Mouse (Mus musculus): ENCODE data around the gene Rxfp4. TPM values are rescaled to one million over a fixed set of nuclear protein-coding genes. Genes with fewer than 3 reads are reported as not detected.
A peak's percentile ranks its signal among the peaks of the same experiment; 100 is the strongest.
"Not testable (repeated sequence)": the region's sequence is repeated elsewhere in the genome, so short reads cannot be mapped to it uniquely, and the experiment has no call there.

Rxfp4 gene
- polyA plus RNA-seq, 1 experiment from 2014 or later, result not detected

GRCm38 (mm10) chr3:88614418-88614817 is 38.5 kb downstream of the Rxfp4 start:
- no peaks in the 10 kb centered on the region for H3K4me1 ChIP-seq (ENCODE audit: control insufficient read depth, insufficient read depth, low read length)
- ATAC-seq (ENCODE audit: insufficient read depth, low FRiP score, low TSS enrichment), result no peak
- H3K27me3 ChIP-seq (ENCODE audit: control insufficient read depth, insufficient read depth, low read length), result no peaks in the 10 kb centered on the region
- no peak overlapping the region for H3K4me2 ChIP-seq (ENCODE audit: low read depth)
- no peak for DNase-seq (ENCODE audit: low spot score)
- H3K36me3 ChIP-seq (ENCODE audit: control insufficient read depth, insufficient read depth, low read length), result no peaks in the 10 kb centered on the region
- no peak overlapping the region for H3K27ac ChIP-seq (ENCODE audit: low read depth, low read length)
- H3K9me3 ChIP-seq (ENCODE audit: control insufficient read depth, low read length), result no peaks in the 10 kb centered on the region
- WGBS, result 83% methylated on average over 8 of the region's 8 CpGs
- no peak overlapping the region for H3K4me3 ChIP-seq (ENCODE audit: low read depth, low read length)
- H3K9ac ChIP-seq (ENCODE audit: low read length), result no peak overlapping the region

GRCm38 (mm10) chr3:88609066-88609465 is 43.9 kb downstream of the Rxfp4 start:
- Histone ChIP-seq H3K4me3 (ENCODE audit: low read depth, low read length) (no peak overlapping the region), H3K27ac (ENCODE audit: low read depth, low read length) (no peak overlapping the region), H3K27me3 (ENCODE audit: control insufficient read depth, insufficient read depth, low read length) (no peaks in the 10 kb centered on the region), H3K9ac (ENCODE audit: low read length) (no peak overlapping the region), H3K4me1 (ENCODE audit: control insufficient read depth, insufficient read depth, low read length) (no peaks in the 10 kb centered on the region; the same call in 1 of the 2 replicates), H3K4me2 (ENCODE audit: low read depth) (no peak overlapping the region), H3K36me3 (ENCODE audit: control insufficient read depth, insufficient read depth, low read length) (no peaks in the 10 kb centered on the region), H3K9me3 (ENCODE audit: control insufficient read depth, low read length) (no peaks in the 10 kb centered on the region)
- no peak for DNase-seq (ENCODE audit: low spot score)
- 78% methylated on average over 4 of the region's 4 CpGs for WGBS
- no peak for ATAC-seq (ENCODE audit: insufficient read depth, low FRiP score, low TSS enrichment)

GRCm38 (mm10) chr3:88607758-88608138 is 45.2 kb downstream of the Rxfp4 start:
- H3K27ac ChIP-seq (ENCODE audit: low read depth, low read length), result no peak overlapping the region
- WGBS, result 26% methylated on average over 10 of the region's 10 CpGs
- no peaks in the 10 kb centered on the region for H3K36me3 ChIP-seq (ENCODE audit: control insufficient read depth, insufficient read depth, low read length)

GRCm38 (mm10) chr3:88607065-88607757 is 45.7 kb downstream of the Rxfp4 start:
- Histone ChIP-seq H3K9me3 (ENCODE audit: control insufficient read depth, low read length) (no peaks in the 10 kb centered on the region), H3K36me3 (ENCODE audit: control insufficient read depth, insufficient read depth, low read length) (no peaks in the 10 kb centered on the region), H3K4me2 (ENCODE audit: low read depth) (peak overlapping the region; percentile 46), H3K4me1 (ENCODE audit: control insufficient read depth, insufficient read depth, low read length) (no peaks in the 10 kb centered on the region; the same call in 1 of the 2 replicates), H3K27ac (ENCODE audit: low read depth, low read length) (no peak overlapping the region), H3K4me3 (ENCODE audit: low read depth, low read length) (peak overlapping the region; percentile 27), H3K9ac (ENCODE audit: low read length) (peak overlapping the region; percentile 24), H3K27me3 (ENCODE audit: control insufficient read depth, insufficient read depth, low read length) (no peaks in the 10 kb centered on the region)
- peak; percentile 93 for DNase-seq (ENCODE audit: low spot score)
- peak; percentile 85 for ATAC-seq (ENCODE audit: insufficient read depth, low FRiP score, low TSS enrichment)
- WGBS, result under 1% methylated on average over 20 of the region's 20 CpGs

More at GRCm38 (mm10) chr3:88607758-88608138, 45.2 kb downstream of the Rxfp4 start:
- Histone ChIP-seq H3K27me3 (ENCODE audit: control insufficient read depth, insufficient read depth, low read length) (no peaks in the 10 kb centered on the region), H3K4me3 (ENCODE audit: low read depth, low read length) (peak overlapping the region; percentile 27), H3K4me1 (ENCODE audit: control insufficient read depth, insufficient read depth, low read length) (no peaks in the 10 kb centered on the region; the same call in 1 of the 2 replicates), H3K4me2 (ENCODE audit: low read depth) (peak overlapping the region; percentile 46), H3K9me3 (ENCODE audit: control insufficient read depth, low read length) (no peaks in the 10 kb centered on the region), H3K9ac (ENCODE audit: low read length) (peak overlapping the region; percentile 24)
- DNase-seq (ENCODE audit: low spot score), result no peak
- ATAC-seq (ENCODE audit: insufficient read depth, low FRiP score, low TSS enrichment), result peak; percentile 63

- H3K4me3 ChIP-seq (ENCODE audit: low read depth, low read length); H3K4me1 ChIP-seq (ENCODE audit: control insufficient read depth, insufficient read depth, low read length): not testable (repeated sequence)
Measured at GRCm38 (mm10) chr3:88605666-88606065, 47.3 kb downstream of the Rxfp4 start, which contains the start of gene Arhgef2. TSS of gene Arhgef2 (plus strand) at chr3:88605966.

GRCm38 (mm10) chr3:88604863-88605262 is 48.1 kb downstream of the Rxfp4 start:
- no peaks in the 10 kb centered on the region; the same call in 1 of the 2 replicates for H3K4me1 ChIP-seq (ENCODE audit: control insufficient read depth, insufficient read depth, low read length)
- H3K27ac ChIP-seq (ENCODE audit: low read depth, low read length), result no peak overlapping the region
- no peaks in the 10 kb centered on the region for H3K27me3 ChIP-seq (ENCODE audit: control insufficient read depth, insufficient read depth, low read length)
- no peak overlapping the region for H3K4me3 ChIP-seq (ENCODE audit: low read depth, low read length)
- H3K9me3 ChIP-seq (ENCODE audit: control insufficient read depth, low read length), result no peaks in the 10 kb centered on the region
- no peak for ATAC-seq (ENCODE audit: insufficient read depth, low FRiP score, low TSS enrichment)
- H3K4me2 ChIP-seq (ENCODE audit: low read depth), result no peak overlapping the region
- H3K9ac ChIP-seq (ENCODE audit: low read length), result no peak overlapping the region
- H3K36me3 ChIP-seq (ENCODE audit: control insufficient read depth, insufficient read depth, low read length), result no peaks in the 10 kb centered on the region
- 93% methylated on average over 7 of the region's 7 CpGs for WGBS
- DNase-seq (ENCODE audit: low spot score), result no peak

More at GRCm38 (mm10) chr3:88605666-88606065, 47.3 kb downstream of the Rxfp4 start, which contains the start of gene Arhgef2:
- H3K4me2 ChIP-seq (ENCODE audit: low read depth); H3K36me3 ChIP-seq (ENCODE audit: control insufficient read depth, insufficient read depth, low read length); H3K9me3 ChIP-seq (ENCODE audit: control insufficient read depth, low read length); H3K9ac ChIP-seq (ENCODE audit: low read length); ATAC-seq (ENCODE audit: insufficient read depth, low FRiP score, low TSS enrichment); H3K27ac ChIP-seq (ENCODE audit: low read depth, low read length); H3K27me3 ChIP-seq (ENCODE audit: control insufficient read depth, insufficient read depth, low read length); DNase-seq (ENCODE audit: low spot score): not testable (repeated sequence)
- 95% methylated on average over 2 of the region's 2 CpGs for WGBS

GRCm38 (mm10) chr3:88603714-88604161 is 49.2 kb downstream of the Rxfp4 start:
- Histone ChIP-seq H3K9ac (ENCODE audit: low read length) (no peak overlapping the region), H3K36me3 (ENCODE audit: control insufficient read depth, insufficient read depth, low read length) (no peaks in the 10 kb centered on the region), H3K4me3 (ENCODE audit: low read depth, low read length) (no peak overlapping the region), H3K4me1 (ENCODE audit: control insufficient read depth, insufficient read depth, low read length) (no peaks in the 10 kb centered on the region; the same call in 1 of the 2 replicates), H3K27ac (ENCODE audit: low read depth, low read length) (no peak overlapping the region), H3K4me2 (ENCODE audit: low read depth) (no peak overlapping the region), H3K27me3 (ENCODE audit: control insufficient read depth, insufficient read depth, low read length) (no peaks in the 10 kb centered on the region), H3K9me3 (ENCODE audit: control insufficient read depth, low read length) (no peaks in the 10 kb centered on the region)
- 24% methylated on average over 6 of the region's 6 CpGs for WGBS
- DNase-seq (ENCODE audit: low spot score) (no peak), ATAC-seq (ENCODE audit: insufficient read depth, low FRiP score, low TSS enrichment) (no peak)

GRCm38 (mm10) chr3:88602466-88602865 is 50.5 kb downstream of the Rxfp4 start:
- ATAC-seq (ENCODE audit: insufficient read depth, low FRiP score, low TSS enrichment) (no peak), DNase-seq (ENCODE audit: low spot score) (no peak)
- H3K4me1 ChIP-seq (ENCODE audit: control insufficient read depth, insufficient read depth, low read length), result no peaks in the 10 kb centered on the region
- no peaks in the 10 kb centered on the region for H3K36me3 ChIP-seq (ENCODE audit: control insufficient read depth, insufficient read depth, low read length)
- H3K9me3 ChIP-seq (ENCODE audit: control insufficient read depth, low read length), result no peaks in the 10 kb centered on the region
- no peak overlapping the region for H3K4me2 ChIP-seq (ENCODE audit: low read depth)
- no peak overlapping the region for H3K4me3 ChIP-seq (ENCODE audit: low read depth, low read length)
- H3K27ac ChIP-seq (ENCODE audit: low read depth, low read length), result no peak overlapping the region
- no peak overlapping the region for H3K9ac ChIP-seq (ENCODE audit: low read length)
- no peaks in the 10 kb centered on the region for H3K27me3 ChIP-seq (ENCODE audit: control insufficient read depth, insufficient read depth, low read length)
- 81% methylated on average over 4 of the region's 4 CpGs for WGBS
